Mouse (Mus musculus) forebrain, embryonic 11.5 days (tissue): ENCODE measurements around the gene Tnfaip8l2. TPM values are rescaled to one million over a fixed set of nuclear protein-coding genes. Genes with fewer than 3 reads are reported as not detected.
A peak's percentile ranks its signal among the peaks of the same experiment; 100 is the strongest.

ENCODE experiments used
- ATAC-seq: fragments of 200-750 bp; cut with Nextera tagmentation; replicated peaks from 2 replicates; pipeline ENCODE4 v1.8.0; 2017; ENCODE audit warnings: moderate TSS enrichment; ENCODE audit not compliant: low FRiP score
- DNase-seq: peaks from one replicate; pipeline ENCODE4 v3.0.0-alpha.2; 2017; ENCODE audit warnings: low spot score
- H3K27ac ChIP-seq: fragments of 300-500 bp; sonication (generic); 2 replicates; pipeline ENCODE4 v1.5.1; 2014; ENCODE audit warnings: low read depth, low read length
- H3K27me3 ChIP-seq: fragments of 300-500 bp; sonication (generic); 2 replicates; pipeline ENCODE4 v1.6.1; 2014; ENCODE audit warnings: mild to moderate bottlenecking, low read length, mixed read lengths; ENCODE audit not compliant: control insufficient read depth, insufficient read depth
- H3K36me3 ChIP-seq: fragments of 300-500 bp; sonication (generic); 2 replicates; pipeline ENCODE4 v1.6.1; 2014; ENCODE audit warnings: mild to moderate bottlenecking, low read length, moderate library complexity, mixed read lengths; ENCODE audit not compliant: control insufficient read depth, insufficient read depth
- H3K4me1 ChIP-seq: fragments of 300-500 bp; sonication (generic); replicated peaks from 2 replicates; pipeline ENCODE4 v1.6.1; 2014; ENCODE audit warnings: low read length, mixed read lengths; ENCODE audit not compliant: control insufficient read depth, insufficient read depth
- H3K4me2 ChIP-seq: fragments of 300-500 bp; sonication (generic); 2 replicates; pipeline ENCODE4 v1.6.1; 2014; ENCODE audit warnings: low read depth, mild to moderate bottlenecking, low read length, moderate library complexity, mixed read lengths; ENCODE audit not compliant: severe bottlenecking
- H3K4me3 ChIP-seq: fragments of 300-500 bp; sonication (generic); 2 replicates; pipeline ENCODE4 v1.5.1; 2014; ENCODE audit warnings: low read depth, low read length
- H3K9ac ChIP-seq: fragments of 300-500 bp; sonication (generic); 2 replicates; pipeline ENCODE4 v1.6.1; 2014; ENCODE audit warnings: low read length
- H3K9me3 ChIP-seq: fragments of 300-500 bp; sonication (generic); 2 replicates; pipeline ENCODE4 v1.6.1; 2016; ENCODE audit warnings: low read length, mixed read lengths; ENCODE audit not compliant: control insufficient read depth
- WGBS: fragments of 180-500 bp; shearing (Covaris S2); extraction: QIAGEN DNeasy Blood & Tissue Kit; methylation state at CpG from one replicate; pipeline ENCODE4 v1.1.7; 2014; 5-methylcytosine and 5-hydroxymethylcytosine counted together
- polyA plus RNA-seq: library from polyadenylated mRNA; unstranded; fragments of >200 nt; fragmentation: Nextera tagmentation; extraction: Ambion mirVana; gene quantifications from 2 replicates; pipeline ENCODE4 v1.2.1, GENCODE M21; 2014

The Tnfaip8l2 gene
- polyA plus RNA-seq, 1 experiment from 2014 or later = 1.3 TPM

DNA sequence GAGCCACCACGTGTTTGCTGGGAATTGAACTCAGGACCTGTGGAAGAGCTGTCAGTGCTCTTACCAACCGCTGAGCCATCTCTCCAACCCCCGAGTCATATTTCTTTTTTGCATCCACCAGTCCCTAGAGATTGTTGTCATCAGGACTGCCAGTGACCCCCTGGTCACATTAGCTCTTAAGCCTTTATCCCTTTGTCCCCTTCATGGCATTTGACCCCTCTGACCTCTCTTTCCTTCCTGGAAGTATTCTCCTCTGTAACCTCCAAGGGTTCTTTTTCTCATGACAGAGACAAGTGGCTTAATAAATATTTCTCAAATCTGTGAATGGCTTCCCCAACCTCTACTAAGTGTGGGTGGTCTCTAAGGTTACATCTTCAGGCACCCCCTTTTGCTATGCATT is 5.8 kb upstream of the Tnfaip8l2 start:
- ATAC-seq = no peak
- no peak for DNase-seq
- no peaks in the 10 kb centered on the region for H3K4me1 ChIP-seq
- no peak overlapping the region for H3K27ac ChIP-seq
- no peaks in the 10 kb centered on the region for H3K27me3 ChIP-seq
- H3K4me2 ChIP-seq = no peak overlapping the region
- no peak overlapping the region for H3K4me3 ChIP-seq
- WGBS = 59% methylated on average over 3 of the region's 3 CpGs
- H3K36me3 ChIP-seq = no peaks in the 10 kb centered on the region
- no peak overlapping the region for H3K9ac ChIP-seq
- H3K9me3 ChIP-seq = no peaks in the 10 kb centered on the region

DNA sequence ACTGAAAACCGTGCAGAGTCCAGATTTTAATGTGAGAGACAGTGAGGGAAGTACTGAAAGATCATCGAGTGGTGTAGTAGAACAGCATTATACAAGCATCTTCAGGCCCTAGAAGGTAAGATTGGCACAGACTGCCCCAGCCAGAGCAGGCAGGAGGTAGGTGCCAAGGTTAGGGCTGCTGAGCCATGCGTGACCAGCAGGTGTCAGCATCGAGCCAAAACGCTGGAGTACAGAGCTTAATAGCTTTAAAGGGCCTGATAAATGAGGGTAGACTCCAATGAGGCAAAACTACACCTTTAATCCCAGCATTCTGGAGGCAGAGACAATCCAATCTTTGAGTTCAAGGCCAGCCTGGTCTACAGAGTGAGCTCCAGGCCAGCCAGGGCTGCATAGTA is 454 bp upstream of the Tnfaip8l2 start:
- Histone ChIP-seq H3K27me3 (no peaks in the 10 kb centered on the region), H3K27ac (no peak overlapping the region), H3K4me1 (no peaks in the 10 kb centered on the region), H3K4me3 (no peak overlapping the region), H3K9ac (no peak overlapping the region), H3K9me3 (no peaks in the 10 kb centered on the region), H3K4me2 (no peak overlapping the region), H3K36me3 (no peaks in the 10 kb centered on the region)
- WGBS = 11% methylated on average over 5 of the region's 5 CpGs
- DNase-seq = peak; percentile 89
- ATAC-seq = 0 out of 2 replicates have a peak, but pooled peaks have one; percentile 21

DNA sequence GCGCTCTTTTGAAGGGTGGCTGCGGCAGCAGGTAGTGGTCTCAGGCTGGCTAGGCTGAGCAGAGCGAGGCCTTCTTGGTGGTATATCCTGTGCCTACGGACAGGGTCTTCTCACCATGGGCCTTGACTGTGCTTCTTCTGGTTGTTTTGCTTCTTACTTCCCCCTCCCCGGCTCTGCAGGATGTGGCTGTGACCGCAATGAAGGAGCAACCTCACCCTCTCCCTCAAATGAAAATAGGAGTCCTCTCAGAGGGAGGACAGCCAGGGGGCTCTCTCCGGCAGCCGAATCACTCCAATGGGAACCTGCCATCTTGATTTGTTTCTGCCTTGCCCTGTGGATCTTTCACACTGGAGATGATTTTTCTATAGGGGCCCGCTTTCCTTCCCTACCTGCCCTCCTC is 686 bp downstream of the Tnfaip8l2 start:
- no peaks in the 10 kb centered on the region for H3K27me3 ChIP-seq
- no peaks in the 10 kb centered on the region for H3K4me1 ChIP-seq
- DNase-seq = no peak
- no peak overlapping the region for H3K4me2 ChIP-seq
- H3K27ac ChIP-seq = no peak overlapping the region
- H3K9ac ChIP-seq = no peak overlapping the region
- H3K4me3 ChIP-seq = no peak overlapping the region
- no peak for ATAC-seq
- no peaks in the 10 kb centered on the region for H3K9me3 ChIP-seq
- H3K36me3 ChIP-seq = no peaks in the 10 kb centered on the region
- 94% methylated on average over 9 of the region's 9 CpGs for WGBS

DNA sequence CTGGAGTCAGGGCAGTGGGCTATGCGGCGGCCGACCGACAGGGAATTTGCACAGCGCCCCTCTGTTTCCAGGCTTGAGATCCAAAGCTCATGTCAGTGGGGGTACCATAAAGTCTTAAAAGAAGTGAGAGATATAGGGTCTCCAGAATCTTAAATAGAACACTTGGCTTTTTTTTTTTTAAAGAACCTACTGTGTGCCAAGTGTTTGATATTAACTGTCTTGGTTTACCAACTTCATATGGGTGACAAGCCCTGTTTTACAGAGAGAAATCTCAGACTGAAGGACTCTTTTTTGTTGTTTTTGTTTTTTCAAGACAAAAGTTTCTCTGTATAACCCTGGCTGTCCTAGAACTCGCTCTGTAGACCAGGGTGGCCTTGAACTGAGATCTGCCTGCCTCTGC is 1.4 kb downstream of the Tnfaip8l2 start:
- H3K4me1 ChIP-seq = no peaks in the 10 kb centered on the region
- no peaks in the 10 kb centered on the region for H3K36me3 ChIP-seq
- no peaks in the 10 kb centered on the region for H3K27me3 ChIP-seq
- H3K9me3 ChIP-seq = no peaks in the 10 kb centered on the region
- H3K4me2 ChIP-seq = no peak overlapping the region
- no peak overlapping the region for H3K4me3 ChIP-seq
- H3K9ac ChIP-seq = no peak overlapping the region
- H3K27ac ChIP-seq = no peak overlapping the region
- WGBS = 95% methylated on average over 6 of the region's 6 CpGs
- ATAC-seq (no peak), DNase-seq (no peak)

DNA sequence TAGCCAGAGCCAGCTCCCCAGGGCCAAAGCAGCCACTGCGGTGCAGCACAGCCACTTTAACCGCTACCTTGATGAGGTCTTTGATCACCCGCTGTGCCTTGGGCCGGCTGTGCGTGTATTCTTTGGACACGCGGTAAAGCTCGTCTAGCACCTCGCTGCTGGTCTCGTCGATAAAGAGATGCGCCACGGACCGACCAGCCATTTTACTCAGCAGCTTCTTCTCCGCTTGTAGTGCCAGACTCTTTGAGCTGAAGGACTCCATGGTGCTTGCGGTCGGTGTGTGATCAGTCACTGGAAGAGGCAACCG is 1.9 kb downstream of the Tnfaip8l2 start:
- DNase-seq (no peak), ATAC-seq (no peak)
- no peak overlapping the region for H3K4me2 ChIP-seq
- no peak overlapping the region for H3K27ac ChIP-seq
- WGBS = 59% methylated on average over 18 of the region's 18 CpGs
- H3K36me3 ChIP-seq = no peaks in the 10 kb centered on the region
- H3K27me3 ChIP-seq = no peaks in the 10 kb centered on the region
- 0 out of 2 replicates have a peak, but pooled peaks cover 2% of the 10 kb centered on the region for H3K4me1 ChIP-seq
- no peaks in the 10 kb centered on the region for H3K9me3 ChIP-seq
- H3K4me3 ChIP-seq = no peak overlapping the region
- H3K9ac ChIP-seq = no peak overlapping the region

DNA sequence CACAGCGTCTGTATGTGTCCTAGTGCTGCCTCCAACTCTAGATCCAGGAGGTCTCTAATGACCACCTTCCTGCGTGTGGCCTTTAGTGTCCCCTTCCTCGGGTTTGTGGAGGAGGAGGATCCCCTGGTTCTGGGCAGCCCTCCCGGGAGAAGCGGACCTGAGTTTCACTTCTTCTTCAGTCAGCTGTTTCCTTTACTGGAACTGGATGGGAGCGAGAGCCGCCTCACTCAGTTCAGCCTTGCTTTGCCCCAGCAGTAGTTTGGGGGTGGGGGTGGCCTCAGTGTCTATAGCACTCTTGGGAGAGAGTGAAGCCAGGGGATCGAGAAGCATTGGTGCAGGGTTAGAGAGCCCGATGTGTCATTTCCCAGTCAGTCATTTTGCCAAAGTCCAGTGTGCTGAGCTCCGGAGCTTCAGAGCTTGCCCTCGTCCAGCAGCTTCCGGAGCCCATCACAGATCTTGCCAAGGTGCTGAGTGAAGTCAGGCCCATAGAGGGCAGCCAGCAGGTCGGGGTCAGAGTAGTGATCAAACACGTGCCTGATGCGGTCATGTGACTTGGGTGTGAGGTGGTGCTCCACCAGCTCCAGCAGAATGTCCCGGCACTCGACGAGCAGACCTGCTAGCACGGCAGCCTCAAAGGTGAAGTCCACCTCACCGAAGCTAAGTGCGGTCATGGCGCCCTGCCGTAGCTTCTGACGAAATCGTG is 2.4 kb downstream of the Tnfaip8l2 start:
- no peaks in the 10 kb centered on the region for H3K36me3 ChIP-seq
- WGBS = 76% methylated on average over 25 of the region's 25 CpGs
- no peaks in the 10 kb centered on the region for H3K27me3 ChIP-seq
- 0 out of 2 replicates have a peak, but pooled peaks cover 2% of the 10 kb centered on the region for H3K4me1 ChIP-seq
- H3K4me2 ChIP-seq = no peak overlapping the region
- no peak for ATAC-seq
- H3K4me3 ChIP-seq = no peak overlapping the region
- no peaks in the 10 kb centered on the region for H3K9me3 ChIP-seq
- DNase-seq = no peak
- no peak overlapping the region for H3K27ac ChIP-seq
- no peak overlapping the region for H3K9ac ChIP-seq

DNA sequence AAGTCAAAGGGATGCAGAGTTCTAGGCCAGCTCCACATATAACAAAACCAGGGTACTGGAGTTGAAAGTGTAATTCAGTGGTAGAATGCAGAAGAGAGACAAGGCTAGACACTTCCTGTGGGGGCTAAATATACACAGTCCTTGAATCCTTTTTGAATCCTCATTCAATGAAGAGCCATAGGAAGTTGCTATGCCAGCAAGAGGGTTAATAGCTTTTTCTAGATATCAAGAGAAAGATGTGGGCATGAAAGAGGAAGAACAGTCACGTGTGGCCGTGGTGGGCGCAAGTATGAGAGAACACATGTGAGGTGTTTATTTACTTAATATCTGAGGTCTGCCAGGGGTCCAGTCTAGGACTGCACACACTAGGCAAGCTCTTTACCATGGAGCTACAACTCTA is 5.8 kb downstream of the Tnfaip8l2 start:
- H3K9me3 ChIP-seq = no peaks in the 10 kb centered on the region
- no peak for ATAC-seq
- H3K4me3 ChIP-seq = no peak overlapping the region
- DNase-seq = no peak
- 89% methylated on average over 3 of the region's 3 CpGs for WGBS
- H3K27me3 ChIP-seq = no peaks in the 10 kb centered on the region
- no peak overlapping the region for H3K9ac ChIP-seq
- H3K4me1 ChIP-seq = 0 out of 2 replicates have a peak, but pooled peaks cover 7% of the 10 kb centered on the region
- no peak overlapping the region for H3K27ac ChIP-seq
- H3K36me3 ChIP-seq = no peaks in the 10 kb centered on the region
- H3K4me2 ChIP-seq = no peak overlapping the region

DNA sequence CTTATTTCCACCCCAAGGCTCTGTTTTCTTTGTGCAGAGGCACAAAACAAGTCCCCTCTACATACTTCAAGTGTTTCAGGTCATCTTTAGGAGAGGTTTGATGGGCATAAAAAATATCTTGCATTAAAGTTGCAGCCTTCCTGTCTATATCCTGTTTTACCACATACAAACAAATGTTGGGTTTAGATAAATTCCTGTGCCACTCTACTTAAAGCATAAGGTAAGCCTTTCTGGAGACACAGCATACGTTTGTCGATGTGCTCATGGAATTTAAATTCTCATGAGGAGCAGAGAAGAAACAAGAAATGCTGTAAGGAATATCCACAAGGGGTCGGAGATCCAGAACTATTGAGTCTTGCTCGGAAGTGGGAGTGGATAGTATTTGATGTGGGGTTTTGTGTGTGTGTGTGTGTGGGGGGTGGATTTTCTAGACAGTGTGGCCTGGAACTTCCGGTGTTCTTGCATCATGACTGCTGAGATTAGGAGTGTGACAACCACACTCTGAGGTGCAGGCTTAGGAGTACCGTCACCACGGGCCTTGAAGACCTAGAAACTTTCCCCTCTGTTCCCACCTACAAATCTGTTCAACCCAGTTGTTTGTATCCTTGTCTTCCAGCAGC is 6.6 kb downstream of the Tnfaip8l2 start:
- ATAC-seq (no peak), DNase-seq (no peak)
- H3K9ac ChIP-seq = no peak overlapping the region
- no peaks in the 10 kb centered on the region for H3K9me3 ChIP-seq
- 0 out of 2 replicates have a peak, but pooled peaks cover 7% of the 10 kb centered on the region for H3K4me1 ChIP-seq
- H3K4me2 ChIP-seq = peak overlapping the region; percentile 32; the same call in 1 of the 2 replicates
- 89% methylated on average over 7 of the region's 7 CpGs for WGBS
- H3K27ac ChIP-seq = no peak overlapping the region
- no peak overlapping the region for H3K4me3 ChIP-seq
- H3K27me3 ChIP-seq = no peaks in the 10 kb centered on the region
- H3K36me3 ChIP-seq = no peaks in the 10 kb centered on the region

DNA sequence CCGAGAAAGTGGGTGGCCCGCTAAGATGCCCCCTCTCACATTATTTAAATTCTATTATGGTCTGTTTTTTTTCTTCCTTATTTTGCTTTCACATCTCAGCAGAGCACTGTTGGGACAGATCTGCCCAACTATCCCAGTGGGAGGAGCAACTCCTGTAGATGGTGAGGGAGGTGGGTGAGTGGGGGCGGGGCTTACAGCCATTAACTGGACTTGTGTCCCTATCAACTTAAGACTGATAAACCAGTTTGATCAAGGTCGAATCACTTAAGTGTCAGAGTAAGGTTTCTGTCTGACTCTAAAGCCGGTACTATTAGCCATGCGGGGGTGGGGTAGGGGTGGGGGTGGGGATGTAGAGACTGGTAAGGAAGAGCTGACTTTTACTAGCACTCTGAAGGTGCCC is 7.1 kb downstream of the Tnfaip8l2 start:
- Histone ChIP-seq H3K36me3 (no peaks in the 10 kb centered on the region), H3K4me2 (peak overlapping the region; percentile 32), H3K4me1 (0 out of 2 replicates have a peak, but pooled peaks cover 7% of the 10 kb centered on the region), H3K27me3 (no peaks in the 10 kb centered on the region), H3K27ac (no peak overlapping the region), H3K9ac (no peak overlapping the region), H3K9me3 (no peaks in the 10 kb centered on the region), H3K4me3 (peak overlapping the region; percentile 17; the same call in 1 of the 2 replicates)
- 43% methylated on average over 6 of the region's 6 CpGs for WGBS
- ATAC-seq (0 out of 2 replicates have a peak, but pooled peaks have one; percentile 22), DNase-seq (no peak)
